In genomic region chr10:62847069-62847626, GRCm38 (mm10) we compare ENCODE assay signal across 7 mouse cellular contexts. TPM values are rescaled to one million over a fixed set of nuclear protein-coding genes. Genes with fewer than 3 reads are reported as not detected.
DNase-seq lines count a peak whose midpoint lies in the region; ATAC-seq and TF ChIP-seq lines count a peak whose summit lies in the region.

No protein-coding gene starts in this region.

- H3K27ac ChIP-seq in kidney, embryonic 14.5 days (ENCODE audit: low read depth, low read length) = no peak overlapping the region
- H3K27ac ChIP-seq in cortical plate, adult 2 months (ENCODE audit: insufficient read depth, low read length) = no peak overlapping the region
- H3K27ac ChIP-seq in stomach, postnatal 0 days (replicated peaks) = 0 out of 2 replicates have a peak overlapping the region, but pooled peaks have one; percentile 30

- peak; percentile 62 for TF ChIP-seq CTCF in cortical plate, adult 2 months (IDR thresholded peaks at IDR 0.05; ENCODE audit: extremely low read depth, insufficient read depth, low read length)
- TF ChIP-seq CTCF in stomach, postnatal 0 days (IDR thresholded peaks at IDR 0.05; ENCODE audit: low read depth) = peak; percentile 52

- DNase-seq in kidney, adult 11 months = peak; percentile 60
- peak; percentile 64 for DNase-seq in adrenal gland, adult 8-10 months
- DNase-seq in layer of hippocampus, postnatal 14 days (ENCODE audit: low spot score in 2 of 2) = peak; percentile 45 to 58
- DNase-seq in stomach, postnatal 0 days (ENCODE audit: low spot score) = no peak

- H3K36me3 ChIP-seq in kidney, embryonic 14.5 days (ENCODE audit: control insufficient read depth, insufficient read depth, low read length) = no peaks in the 10 kb centered on the region
- no peaks in the 10 kb centered on the region for H3K36me3 ChIP-seq in stomach, postnatal 0 days (ENCODE audit: control insufficient read depth, insufficient read depth, low read length)

- TF ChIP-seq POLR2A in cortical plate, adult 2 months (IDR thresholded peaks at IDR 0.05; ENCODE audit: extremely low read depth, insufficient read depth, low read length) = no peak

- H3K4me3 ChIP-seq in kidney, embryonic 14.5 days (ENCODE audit: low read length) = no peak overlapping the region
- no peak overlapping the region for H3K4me3 ChIP-seq in cortical plate, adult 2 months (ENCODE audit: insufficient read depth, low read length)
- H3K4me3 ChIP-seq in stomach, postnatal 0 days (ENCODE audit: low read depth, low read length) = no peak overlapping the region

- H3K9ac ChIP-seq in kidney, embryonic 14.5 days (ENCODE audit: low read depth, low read length) = no peak overlapping the region
- no peak overlapping the region for H3K9ac ChIP-seq in stomach, postnatal 0 days (ENCODE audit: low read length)

- no peak overlapping the region for H3K4me2 ChIP-seq in kidney, embryonic 14.5 days (replicated peaks; ENCODE audit: low read depth, low read length)
- no peak overlapping the region for H3K4me2 ChIP-seq in stomach, postnatal 0 days (replicated peaks; ENCODE audit: low read depth)

- H3K9me3 ChIP-seq in kidney, embryonic 14.5 days (ENCODE audit: control insufficient read depth, low read length) = no peaks in the 10 kb centered on the region
- H3K9me3 ChIP-seq in stomach, postnatal 0 days (ENCODE audit: control insufficient read depth, low read length) = no peaks in the 10 kb centered on the region

- H3K27me3 ChIP-seq in kidney, embryonic 14.5 days (ENCODE audit: control insufficient read depth, insufficient read depth, low read length) = no peaks in the 10 kb centered on the region
- no peaks in the 10 kb centered on the region for H3K27me3 ChIP-seq in stomach, postnatal 0 days (ENCODE audit: control insufficient read depth, insufficient read depth, low read length)

- no peak for TF ChIP-seq EP300 in stomach, postnatal 0 days (optimal IDR thresholded peaks at IDR 0.05)

- WGBS in kidney, embryonic 14.5 days = 66% methylated on average over 12 of the region's 12 CpGs
- WGBS in stomach, postnatal 0 days = 57% methylated on average over 12 of the region's 12 CpGs

- no peak for ATAC-seq in kidney, embryonic 14.5 days (ENCODE audit: low FRiP score, low TSS enrichment)
- no peak for ATAC-seq in stomach, postnatal 0 days (ENCODE audit: low FRiP score, low TSS enrichment)
- no peak for ATAC-seq in inflammation-experienced regulatory T-cells, adult 6 months

- peaks cover 15% of the 10 kb centered on the region; the same call in 1 of the 2 replicates for H3K4me1 ChIP-seq in kidney, embryonic 14.5 days (ENCODE audit: control insufficient read depth, insufficient read depth, low read length)
- peaks cover 8% of the 10 kb centered on the region for H3K4me1 ChIP-seq in cortical plate, adult 2 months (ENCODE audit: control insufficient read depth, insufficient read depth, low read length)
- peaks cover 3% of the 10 kb centered on the region; the same call in 1 of the 2 replicates for H3K4me1 ChIP-seq in stomach, postnatal 0 days (replicated peaks; ENCODE audit: control insufficient read depth, insufficient read depth)

RNA-seq across cellular contexts. Expression of gene Ccar1, which starts 55.1 kb away (rescaled TPM):
- 121 and 178 TPM in 2 replicates for polyA plus RNA-seq in kidney, embryonic 14.5 days (2014; fragmentation: Nextera tagmentation; extraction: Ambion mirVana)
- total RNA-seq in adrenal gland, adult 8-10 months (2022) = 10 to 100 TPM; 47.1 to 78.2 (median 61.6) TPM
- 29.9 TPM in 2 replicates for polyA plus RNA-seq in cortical plate, adult 2 months (2012; rRNA removed)
- total RNA-seq in layer of hippocampus, postnatal 14 days (2021) = 10 to 100 TPM; 64.6 to 68.3 TPM
- polyA plus RNA-seq in stomach, postnatal 0 days (2015; fragmentation: Nextera tagmentation; extraction: Ambion mirVana) = 42.0 and 43.0 TPM in 2 replicates
- polyA plus RNA-seq in inflammation-experienced regulatory T-cells, adult 6 months (2017; shearing (Covaris generic)) = 100 to 1,000 TPM; 122 to 149 (median 137) TPM
